Mouse (Mus musculus) midbrain, embryonic 16.5 days (tissue): ENCODE measurements at regions not wholly inside any gene's neighbourhood (a gene's known extent, or its start where the extent isn't known, plus 50 kb on each side); places are given as distances from the start of the nearest gene placed in this dataset.

Experiments
- ATAC-seq: fragments of 200-750 bp; cut with Nextera tagmentation; 2 replicates; pipeline ENCODE4 v1.8.0; 2017; ENCODE audit warnings: moderate TSS enrichment
- H3K27ac ChIP-seq: fragments of 300-500 bp; sonication (generic); 2 replicates; pipeline ENCODE4 v1.5.1; 2014; ENCODE audit warnings: mild to moderate bottlenecking, low read length, mixed read lengths
- H3K27me3 ChIP-seq: fragments of 300-500 bp; sonication (generic); 2 replicates; pipeline ENCODE4 v1.6.1; 2014; ENCODE audit warnings: low read depth, low read length, mixed read lengths; ENCODE audit not compliant: control insufficient read depth, insufficient read depth
- H3K36me3 ChIP-seq: fragments of 300-500 bp; sonication (generic); 2 replicates; pipeline ENCODE4 v1.6.1; 2014; ENCODE audit warnings: mild to moderate bottlenecking, low read length, moderate library complexity, mixed read lengths; ENCODE audit not compliant: control insufficient read depth, insufficient read depth
- H3K4me1 ChIP-seq: fragments of 300-500 bp; sonication (generic); 2 replicates; pipeline ENCODE4 v1.6.1; 2014; ENCODE audit warnings: mild to moderate bottlenecking, low read length, mixed read lengths; ENCODE audit not compliant: control insufficient read depth, insufficient read depth
- H3K4me2 ChIP-seq: fragments of 300-500 bp; sonication (generic); 2 replicates; pipeline ENCODE4 v1.6.1; 2014; ENCODE audit warnings: mild to moderate bottlenecking, low read length, mixed read lengths
- H3K4me3 ChIP-seq: fragments of 300-500 bp; sonication (generic); 2 replicates; pipeline ENCODE4 v1.5.1; 2014; ENCODE audit warnings: low read depth, mild to moderate bottlenecking, low read length, moderate library complexity, mixed read lengths
- H3K9ac ChIP-seq: fragments of 300-500 bp; sonication (generic); 2 replicates; pipeline ENCODE4 v1.6.1; 2014; ENCODE audit warnings: low read depth, low read length, mixed read lengths
- H3K9me3 ChIP-seq: fragments of 300-500 bp; sonication (generic); replicated peaks from 2 replicates; pipeline ENCODE4 v1.6.1; 2014; ENCODE audit warnings: mild to moderate bottlenecking, low read length, mixed read lengths; ENCODE audit not compliant: control insufficient read depth, poor library complexity, severe bottlenecking
- WGBS: fragments of 180-500 bp; shearing (Covaris S2); extraction: QIAGEN DNeasy Blood & Tissue Kit; methylation state at CpG from one replicate; pipeline ENCODE4 v1.1.7; 2014; 5-methylcytosine and 5-hydroxymethylcytosine counted together

- H3K27ac ChIP-seq, result no peak overlapping the region
- no peaks in the 10 kb centered on the region for H3K9me3 ChIP-seq
- H3K27me3 ChIP-seq, result no peaks in the 10 kb centered on the region
- H3K4me1 ChIP-seq, result peaks cover 13% of the 10 kb centered on the region
- no peak overlapping the region for H3K4me2 ChIP-seq
- no peak for ATAC-seq
- no peak overlapping the region for H3K4me3 ChIP-seq
- H3K36me3 ChIP-seq, result no peaks in the 10 kb centered on the region
- no peak overlapping the region for H3K9ac ChIP-seq
- WGBS, result 89% methylated on average over 3 of the region's 3 CpGs
Observed at GRCm38 (mm10) chr10:9537686-9538085, 137.3 kb downstream of the Samd5 start.

- Histone ChIP-seq H3K4me2 (no peak overlapping the region), H3K9ac (no peak overlapping the region), H3K9me3 (no peaks in the 10 kb centered on the region), H3K4me1 (peaks cover 13% of the 10 kb centered on the region), H3K27me3 (no peaks in the 10 kb centered on the region), H3K27ac (no peak overlapping the region), H3K36me3 (no peaks in the 10 kb centered on the region), H3K4me3 (no peak overlapping the region)
- 21% methylated on average over 8 of the region's 8 CpGs for WGBS
- peak; percentile 72 for ATAC-seq
Observed at GRCm38 (mm10) chr10:9534552-9534951, 140.5 kb downstream of the Samd5 start.

GRCm38 (mm10) chr10:9533283-9533682 lies 141.7 kb downstream of the Samd5 start:
- WGBS, result 22% methylated on average over 2 of the region's 2 CpGs
- no peak for ATAC-seq
- H3K4me1 ChIP-seq, result peaks cover 13% of the 10 kb centered on the region

GRCm38 (mm10) chr10:9531931-9532330 lies 143.1 kb downstream of the Samd5 start:
- H3K9ac ChIP-seq, result no peak overlapping the region
- H3K4me3 ChIP-seq, result no peak overlapping the region
- peaks cover 13% of the 10 kb centered on the region for H3K4me1 ChIP-seq
- no peak overlapping the region for H3K4me2 ChIP-seq
- no peaks in the 10 kb centered on the region for H3K27me3 ChIP-seq
- 36% methylated on average over 5 of the region's 5 CpGs for WGBS
- no peak overlapping the region for H3K27ac ChIP-seq
- no peak for ATAC-seq
- no peaks in the 10 kb centered on the region for H3K36me3 ChIP-seq
- no peaks in the 10 kb centered on the region for H3K9me3 ChIP-seq

More at GRCm38 (mm10) chr10:9533283-9533682, 141.7 kb downstream of the Samd5 start:
- Histone ChIP-seq H3K9ac (no peak overlapping the region), H3K27me3 (no peaks in the 10 kb centered on the region), H3K36me3 (no peaks in the 10 kb centered on the region), H3K4me2 (no peak overlapping the region), H3K9me3 (no peaks in the 10 kb centered on the region), H3K4me3 (no peak overlapping the region), H3K27ac (no peak overlapping the region)

GRCm38 (mm10) chr10:9529408-9529807 lies 145.6 kb downstream of the Samd5 start:
- H3K4me1 ChIP-seq, result peaks cover 12% of the 10 kb centered on the region
- 55% methylated on average over 7 of the region's 7 CpGs for WGBS
- no peaks in the 10 kb centered on the region for H3K36me3 ChIP-seq
- H3K27me3 ChIP-seq, result no peaks in the 10 kb centered on the region
- H3K4me2 ChIP-seq, result no peak overlapping the region
- H3K4me3 ChIP-seq, result no peak overlapping the region
- no peak overlapping the region for H3K27ac ChIP-seq
- no peak for ATAC-seq
- H3K9ac ChIP-seq, result no peak overlapping the region
- H3K9me3 ChIP-seq, result no peaks in the 10 kb centered on the region

- no peaks in the 10 kb centered on the region for H3K36me3 ChIP-seq
- no peak overlapping the region for H3K4me3 ChIP-seq
- H3K27ac ChIP-seq, result no peak overlapping the region
- H3K4me1 ChIP-seq, result peaks cover 5% of the 10 kb centered on the region; the same call in 1 of the 2 replicates
- H3K9ac ChIP-seq, result no peak overlapping the region
- no peak for ATAC-seq
- H3K4me2 ChIP-seq, result no peak overlapping the region
- no peaks in the 10 kb centered on the region for H3K27me3 ChIP-seq
- 82% methylated on average over 4 of the region's 4 CpGs for WGBS
- H3K9me3 ChIP-seq, result no peaks in the 10 kb centered on the region
Observed at GRCm38 (mm10) chr10:9528066-9528465, 146.9 kb downstream of the Samd5 start.

GRCm38 (mm10) chr10:9509764-9510390 lies 165.1 kb downstream of the Samd5 start:
- Histone ChIP-seq H3K4me3 (no peak overlapping the region), H3K36me3 (no peaks in the 10 kb centered on the region), H3K9me3 (no peaks in the 10 kb centered on the region), H3K27me3 (no peaks in the 10 kb centered on the region), H3K9ac (peak overlapping the region; percentile 55), H3K4me2 (peak overlapping the region; percentile 36), H3K4me1 (peaks cover 17% of the 10 kb centered on the region), H3K27ac (peak overlapping the region; percentile 77)
- WGBS, result 20% methylated on average over 12 of the region's 12 CpGs
- ATAC-seq, result peak; percentile 87

GRCm38 (mm10) chr10:9509092-9509671 lies 165.8 kb downstream of the Samd5 start:
- peak; percentile 50; the same call in 1 of the 2 replicates for ATAC-seq
- peak overlapping the region; percentile 77 for H3K27ac ChIP-seq
- no peaks in the 10 kb centered on the region for H3K36me3 ChIP-seq
- H3K4me1 ChIP-seq, result peaks cover 17% of the 10 kb centered on the region
- H3K9me3 ChIP-seq, result no peaks in the 10 kb centered on the region
- H3K27me3 ChIP-seq, result no peaks in the 10 kb centered on the region
- H3K4me3 ChIP-seq, result no peak overlapping the region
- no peak overlapping the region for H3K9ac ChIP-seq
- peak overlapping the region; percentile 36 for H3K4me2 ChIP-seq
- WGBS, result 37% methylated on average over 17 of the region's 17 CpGs

GRCm38 (mm10) chr10:9503569-9504493 lies 171.2 kb downstream of the Samd5 start:
- Histone ChIP-seq H3K27ac (no peak overlapping the region), H3K9ac (no peak overlapping the region), H3K4me3 (no peak overlapping the region), H3K36me3 (no peaks in the 10 kb centered on the region), H3K4me2 (no peak overlapping the region), H3K9me3 (no peaks in the 10 kb centered on the region), H3K4me1 (peaks cover 6% of the 10 kb centered on the region), H3K27me3 (no peaks in the 10 kb centered on the region)
- ATAC-seq, result no peak
- WGBS, result 62% methylated on average over 11 of the region's 11 CpGs
